Mouse (Mus musculus): ENCODE data around the gene Sytl1. TPM values are rescaled to one million over a fixed set of nuclear protein-coding genes. Genes with fewer than 3 reads are reported as not detected.

Gene Sytl1
- polyA plus RNA-seq, 1 experiment from 2014 or later = 4.0 TPM

DNA sequence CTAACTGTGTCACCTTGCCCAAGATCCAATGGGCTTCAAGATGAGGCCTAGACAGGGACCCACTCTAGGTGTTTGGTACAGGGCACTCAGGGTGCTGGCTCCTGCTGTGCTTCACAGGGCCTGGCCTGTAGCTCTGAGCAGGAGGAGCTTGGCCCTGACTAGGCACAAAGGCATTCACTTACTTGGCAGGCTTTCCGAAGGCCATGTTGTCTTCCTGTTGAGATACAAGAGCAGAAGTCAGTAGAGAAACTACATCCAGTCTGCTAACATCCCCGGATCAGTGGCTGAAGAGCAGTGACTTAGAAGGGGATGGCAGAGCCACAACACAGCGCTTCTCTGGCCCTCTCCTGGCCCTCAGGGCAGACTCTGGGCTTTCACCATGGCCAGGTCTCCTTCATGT is 6.7 kb upstream of the Sytl1 start:
- H3K27ac ChIP-seq (ENCODE audit: low read length) = no peak overlapping the region
- WGBS = 94% methylated on average over 3 of the region's 3 CpGs
- H3K4me2 ChIP-seq (ENCODE audit: low read depth, low read length) = no peak overlapping the region
- no peak overlapping the region for H3K9ac ChIP-seq (ENCODE audit: low read depth, low read length)
- peaks cover 21% of the 10 kb centered on the region for H3K36me3 ChIP-seq (ENCODE audit: control insufficient read depth, insufficient read depth, low read length)
- H3K27me3 ChIP-seq (replicated peaks; ENCODE audit: control insufficient read depth, insufficient read depth, low read length) = no peaks in the 10 kb centered on the region
- H3K4me1 ChIP-seq (ENCODE audit: control insufficient read depth, insufficient read depth, low read length) = no peaks in the 10 kb centered on the region
- no peaks in the 10 kb centered on the region for H3K9me3 ChIP-seq (ENCODE audit: control insufficient read depth, low read length)
- H3K4me3 ChIP-seq (ENCODE audit: low read length) = no peak overlapping the region
- no peak for ATAC-seq

DNA sequence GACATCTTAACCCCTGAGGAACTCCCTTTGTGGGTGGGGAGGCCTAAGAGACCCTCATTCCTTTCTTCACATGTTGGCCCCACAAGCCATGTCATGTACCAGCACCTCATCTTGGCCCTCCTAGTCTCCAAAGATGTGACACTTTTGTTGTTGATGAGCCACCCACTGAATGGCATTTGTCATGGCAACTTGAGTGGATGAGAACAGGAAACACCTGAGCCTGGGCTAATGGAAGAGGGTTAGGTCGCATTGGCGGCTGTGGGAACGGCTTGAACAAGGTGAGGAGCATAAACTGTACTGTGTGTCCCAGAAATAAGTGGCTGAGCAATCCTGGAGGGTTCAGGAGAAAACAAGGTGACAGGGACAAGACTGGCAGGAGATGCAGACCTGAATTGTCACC is 6.0 kb upstream of the Sytl1 start:
- Histone ChIP-seq H3K4me2 (ENCODE audit: low read depth, low read length) (no peak overlapping the region), H3K9ac (ENCODE audit: low read depth, low read length) (no peak overlapping the region), H3K27me3 (replicated peaks; ENCODE audit: control insufficient read depth, insufficient read depth, low read length) (no peaks in the 10 kb centered on the region), H3K9me3 (ENCODE audit: control insufficient read depth, low read length) (no peaks in the 10 kb centered on the region), H3K4me3 (ENCODE audit: low read length) (no peak overlapping the region), H3K4me1 (ENCODE audit: control insufficient read depth, insufficient read depth, low read length) (no peaks in the 10 kb centered on the region), H3K27ac (ENCODE audit: low read length) (no peak overlapping the region), H3K36me3 (ENCODE audit: control insufficient read depth, insufficient read depth, low read length) (peaks cover 22% of the 10 kb centered on the region)
- no peak for ATAC-seq
- 94% methylated on average over 3 of the region's 3 CpGs for WGBS

DNA sequence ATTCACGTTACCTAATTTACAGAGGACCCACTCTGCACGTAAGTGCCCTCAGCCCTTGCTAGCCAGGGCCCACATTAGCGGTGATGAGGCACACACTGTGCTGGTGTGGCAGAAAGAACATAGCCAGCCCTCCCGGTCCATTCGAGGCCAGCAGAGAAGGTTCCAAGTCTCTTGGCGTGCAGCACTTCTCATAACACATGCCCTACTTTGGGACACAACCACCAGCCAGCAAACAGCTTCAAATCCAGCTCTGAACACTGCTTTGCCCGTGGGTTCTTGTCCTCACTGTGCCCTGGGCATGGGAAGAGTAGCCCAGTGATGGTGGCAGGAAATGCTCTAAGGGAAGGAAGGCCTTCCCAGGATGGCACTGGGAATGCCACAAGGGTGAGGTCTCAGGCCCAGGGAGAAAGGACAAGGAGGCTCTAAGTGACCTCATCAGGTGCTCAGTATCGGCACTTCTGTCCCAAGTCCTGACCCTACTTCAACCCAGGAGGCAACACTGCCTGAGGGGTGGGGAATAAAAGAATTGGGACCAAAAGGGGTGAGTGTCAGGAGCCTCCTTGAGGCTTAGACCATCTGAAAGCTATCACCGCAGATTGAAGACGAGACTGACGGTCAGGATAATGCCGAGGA is 3.5 kb upstream of the Sytl1 start:
- Histone ChIP-seq H3K9ac (ENCODE audit: low read depth, low read length) (no peak overlapping the region), H3K4me1 (ENCODE audit: control insufficient read depth, insufficient read depth, low read length) (no peaks in the 10 kb centered on the region), H3K27ac (ENCODE audit: low read length) (no peak overlapping the region), H3K4me2 (ENCODE audit: low read depth, low read length) (no peak overlapping the region), H3K9me3 (ENCODE audit: control insufficient read depth, low read length) (no peaks in the 10 kb centered on the region), H3K4me3 (ENCODE audit: low read length) (no peak overlapping the region), H3K36me3 (ENCODE audit: control insufficient read depth, insufficient read depth, low read length) (peaks cover 22% of the 10 kb centered on the region), H3K27me3 (replicated peaks; ENCODE audit: control insufficient read depth, insufficient read depth, low read length) (no peaks in the 10 kb centered on the region)
- 94% methylated on average over 12 of the region's 12 CpGs for WGBS
- ATAC-seq = no peak

DNA sequence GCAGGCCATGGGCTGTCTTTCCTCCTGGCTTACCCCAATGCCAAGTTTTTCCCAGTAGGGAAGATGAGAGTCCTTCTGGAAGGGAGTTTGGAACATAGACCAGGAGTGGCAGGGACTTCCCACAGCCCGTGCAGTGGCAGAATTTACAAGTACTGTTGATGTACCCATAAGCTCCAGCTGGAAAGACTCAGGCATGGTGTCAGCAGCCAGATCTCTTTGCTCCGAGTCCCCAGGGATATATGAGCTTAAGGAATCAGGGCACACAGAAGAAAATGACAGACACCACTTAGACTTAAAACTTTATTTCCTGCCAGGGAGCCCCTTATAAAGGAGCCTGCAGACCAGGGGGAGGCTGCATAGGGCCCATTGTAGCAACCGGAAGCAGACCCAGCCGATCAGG is 2.8 kb upstream of the Sytl1 start:
- H3K9ac ChIP-seq (ENCODE audit: low read depth, low read length) = no peak overlapping the region
- no peaks in the 10 kb centered on the region for H3K9me3 ChIP-seq (ENCODE audit: control insufficient read depth, low read length)
- ATAC-seq = no peak
- no peak overlapping the region for H3K4me3 ChIP-seq (ENCODE audit: low read length)
- H3K4me1 ChIP-seq (ENCODE audit: control insufficient read depth, insufficient read depth, low read length) = no peaks in the 10 kb centered on the region
- H3K4me2 ChIP-seq (ENCODE audit: low read depth, low read length) = no peak overlapping the region
- H3K27ac ChIP-seq (ENCODE audit: low read length) = no peak overlapping the region
- peaks cover 22% of the 10 kb centered on the region for H3K36me3 ChIP-seq (ENCODE audit: control insufficient read depth, insufficient read depth, low read length)
- WGBS = 81% methylated on average over 4 of the region's 4 CpGs
- H3K27me3 ChIP-seq (replicated peaks; ENCODE audit: control insufficient read depth, insufficient read depth, low read length) = no peaks in the 10 kb centered on the region

DNA sequence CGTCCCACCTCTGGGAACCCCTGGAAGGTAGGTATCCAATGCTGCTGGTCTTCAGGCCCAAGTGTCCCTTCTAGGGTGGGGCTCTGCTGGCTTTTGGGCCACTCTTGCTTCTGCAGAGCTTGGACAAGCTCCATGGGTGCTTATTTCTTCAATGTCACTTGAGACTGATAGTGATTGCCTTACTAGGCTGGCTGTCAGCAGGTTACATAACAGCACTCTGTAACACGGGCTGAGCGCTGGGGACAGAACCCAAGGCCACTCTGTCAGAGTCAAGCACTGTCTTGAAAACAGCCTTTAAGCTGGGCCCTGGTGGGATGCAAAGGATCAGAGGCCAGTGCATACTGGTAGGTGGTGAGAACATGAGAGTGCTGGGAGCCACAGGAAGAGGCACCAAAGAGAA is 2.4 kb upstream of the Sytl1 start:
- no peak overlapping the region for H3K4me3 ChIP-seq (ENCODE audit: low read length)
- WGBS = 93% methylated on average over 3 of the region's 3 CpGs
- peaks cover 22% of the 10 kb centered on the region for H3K36me3 ChIP-seq (ENCODE audit: control insufficient read depth, insufficient read depth, low read length)

DNA sequence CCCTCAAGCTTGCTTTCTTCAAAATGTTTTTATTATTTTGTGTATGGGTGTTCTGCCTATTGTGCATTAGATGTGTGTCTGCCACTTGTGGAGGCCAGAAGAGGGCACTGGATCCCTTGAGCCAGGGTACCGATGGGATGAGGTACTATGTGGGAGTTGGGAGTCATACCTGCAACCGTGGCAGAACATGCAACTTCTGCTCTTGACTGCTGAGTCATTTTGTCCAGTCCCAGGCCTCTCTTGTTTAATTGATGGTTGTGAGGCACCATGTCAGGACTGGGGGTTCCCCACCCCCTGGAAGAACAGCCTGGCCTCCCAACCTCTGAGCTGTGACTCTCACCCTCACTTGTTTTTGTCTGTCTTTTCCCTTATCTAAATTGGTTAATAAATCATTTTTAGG is 1.6 kb upstream of the Sytl1 start:
- Histone ChIP-seq H3K27ac (ENCODE audit: low read length) (no peak overlapping the region), H3K36me3 (ENCODE audit: control insufficient read depth, insufficient read depth, low read length) (peaks cover 19% of the 10 kb centered on the region), H3K4me2 (ENCODE audit: low read depth, low read length) (no peak overlapping the region), H3K9me3 (ENCODE audit: control insufficient read depth, low read length) (no peaks in the 10 kb centered on the region), H3K4me3 (ENCODE audit: low read length) (no peak overlapping the region), H3K4me1 (ENCODE audit: control insufficient read depth, insufficient read depth, low read length) (no peaks in the 10 kb centered on the region), H3K27me3 (replicated peaks; ENCODE audit: control insufficient read depth, insufficient read depth, low read length) (no peaks in the 10 kb centered on the region), H3K9ac (ENCODE audit: low read depth, low read length) (no peak overlapping the region)
- WGBS = 95% methylated on average over 2 of the region's 2 CpGs
- no peak for ATAC-seq

More for the DNA sequence above, 2.4 kb upstream of the Sytl1 start:
- Histone ChIP-seq H3K27ac (ENCODE audit: low read length) (no peak overlapping the region), H3K4me2 (ENCODE audit: low read depth, low read length) (no peak overlapping the region), H3K9me3 (ENCODE audit: control insufficient read depth, low read length) (no peaks in the 10 kb centered on the region), H3K9ac (ENCODE audit: low read depth, low read length) (no peak overlapping the region), H3K4me1 (ENCODE audit: control insufficient read depth, insufficient read depth, low read length) (no peaks in the 10 kb centered on the region), H3K27me3 (replicated peaks; ENCODE audit: control insufficient read depth, insufficient read depth, low read length) (no peaks in the 10 kb centered on the region)
- no peak for ATAC-seq

DNA sequence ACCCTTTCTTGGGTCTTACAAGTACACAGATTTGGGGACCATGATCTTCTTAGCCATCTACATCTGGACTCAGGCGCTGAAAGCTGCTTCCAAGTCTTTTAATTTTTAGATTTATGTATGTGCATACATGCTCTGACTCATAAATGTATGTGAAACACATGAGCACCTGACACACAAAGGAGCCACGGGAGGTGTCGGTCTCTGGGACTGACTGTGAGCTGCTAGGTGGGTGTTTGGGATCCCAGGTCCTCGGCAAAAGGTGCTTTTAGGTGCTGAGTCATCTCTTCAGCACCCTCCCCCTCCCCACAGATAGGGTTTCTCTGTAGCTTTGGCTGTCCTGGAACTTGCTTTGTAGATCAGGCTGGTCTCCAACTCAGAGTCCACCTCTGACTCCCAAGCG is 843 bp upstream of the Sytl1 start:
- ATAC-seq = no peak
- Histone ChIP-seq H3K27me3 (replicated peaks; ENCODE audit: control insufficient read depth, insufficient read depth, low read length) (no peaks in the 10 kb centered on the region), H3K9me3 (ENCODE audit: control insufficient read depth, low read length) (no peaks in the 10 kb centered on the region), H3K36me3 (ENCODE audit: control insufficient read depth, insufficient read depth, low read length) (peaks cover 19% of the 10 kb centered on the region), H3K4me2 (ENCODE audit: low read depth, low read length) (no peak overlapping the region), H3K4me3 (ENCODE audit: low read length) (no peak overlapping the region), H3K9ac (ENCODE audit: low read depth, low read length) (no peak overlapping the region), H3K4me1 (ENCODE audit: control insufficient read depth, insufficient read depth, low read length) (no peaks in the 10 kb centered on the region), H3K27ac (ENCODE audit: low read length) (no peak overlapping the region)
- WGBS = 91% methylated on average over 5 of the region's 5 CpGs

DNA sequence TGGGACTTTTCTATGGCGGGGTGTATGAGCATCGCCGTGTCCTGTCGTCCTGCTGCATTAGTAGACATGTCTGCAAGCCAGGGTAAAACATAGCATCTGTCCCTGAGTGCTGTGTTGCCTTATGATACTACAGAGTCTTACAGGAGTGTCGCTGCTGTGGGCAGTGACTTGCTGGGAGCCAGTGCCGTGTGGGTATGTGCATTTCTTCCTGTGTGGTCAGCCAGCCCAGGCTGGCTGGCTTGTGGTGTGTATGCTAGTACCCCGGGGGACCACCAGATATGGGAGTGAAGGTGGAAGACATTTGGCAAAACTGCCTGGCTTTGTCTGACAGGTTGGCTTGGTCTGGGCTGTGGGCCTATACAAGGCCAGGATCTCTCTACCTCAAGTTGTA is 543 bp downstream of the Sytl1 start:
- Histone ChIP-seq H3K9ac (ENCODE audit: low read depth, low read length) (no peak overlapping the region), H3K27ac (ENCODE audit: low read length) (no peak overlapping the region)
- no peak for ATAC-seq

DNA sequence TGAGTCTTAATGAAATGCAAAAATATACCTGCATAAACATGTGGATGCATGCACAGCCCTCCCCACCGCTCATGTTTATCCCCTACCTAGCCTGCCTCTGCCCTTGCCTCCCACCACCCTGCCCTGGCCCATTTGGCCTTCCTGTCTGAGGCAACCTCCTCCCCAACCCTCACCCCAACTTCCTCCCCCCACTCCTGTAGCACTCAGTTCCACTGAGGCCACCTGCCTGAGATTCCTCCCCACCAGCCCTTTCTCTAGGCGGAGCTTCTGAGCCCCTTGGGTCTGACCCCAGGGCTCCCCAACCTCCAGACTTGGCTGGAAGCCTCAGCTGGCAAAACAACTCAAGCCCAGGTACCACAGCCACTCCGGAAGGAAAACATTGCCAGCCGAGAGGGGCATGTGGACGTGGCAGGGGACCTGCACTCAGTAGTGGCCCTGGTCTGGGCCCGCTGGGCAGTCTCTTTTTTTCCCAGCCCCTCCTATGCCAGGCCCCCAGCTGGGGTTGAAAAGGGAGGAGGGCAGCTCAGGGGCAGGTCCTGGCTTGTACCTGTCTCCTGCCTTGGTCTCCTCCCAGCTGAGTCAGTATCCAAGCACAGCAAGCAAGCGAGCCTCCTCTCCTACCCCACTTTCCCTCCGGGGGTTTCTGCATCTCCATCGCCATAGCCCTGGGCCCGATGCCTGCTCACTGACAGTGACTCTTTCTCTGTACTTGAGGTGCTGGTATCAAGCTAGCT is 1.1 kb downstream of the Sytl1 start:
- H3K4me1 ChIP-seq (ENCODE audit: control insufficient read depth, insufficient read depth, low read length) = peaks cover 8% of the 10 kb centered on the region
- peaks cover 19% of the 10 kb centered on the region for H3K36me3 ChIP-seq (ENCODE audit: control insufficient read depth, insufficient read depth, low read length)
- H3K4me2 ChIP-seq (ENCODE audit: low read depth, low read length) = no peak overlapping the region
- H3K9ac ChIP-seq (ENCODE audit: low read depth, low read length) = no peak overlapping the region
- no peaks in the 10 kb centered on the region for H3K27me3 ChIP-seq (replicated peaks; ENCODE audit: control insufficient read depth, insufficient read depth, low read length)
- H3K9me3 ChIP-seq (ENCODE audit: control insufficient read depth, low read length) = no peaks in the 10 kb centered on the region
- 54% methylated on average over 10 of the region's 10 CpGs for WGBS
- no peak overlapping the region for H3K27ac ChIP-seq (ENCODE audit: low read length)
- no peak for ATAC-seq
- no peak overlapping the region for H3K4me3 ChIP-seq (ENCODE audit: low read length)

More for the DNA sequence above, 543 bp downstream of the Sytl1 start:
- Histone ChIP-seq H3K27me3 (replicated peaks; ENCODE audit: control insufficient read depth, insufficient read depth, low read length) (no peaks in the 10 kb centered on the region), H3K4me3 (ENCODE audit: low read length) (no peak overlapping the region; the same call in 1 of the 2 replicates), H3K36me3 (ENCODE audit: control insufficient read depth, insufficient read depth, low read length) (peaks cover 19% of the 10 kb centered on the region), H3K9me3 (ENCODE audit: control insufficient read depth, low read length) (no peaks in the 10 kb centered on the region), H3K4me2 (ENCODE audit: low read depth, low read length) (no peak overlapping the region), H3K4me1 (ENCODE audit: control insufficient read depth, insufficient read depth, low read length) (peaks cover 7% of the 10 kb centered on the region)
- WGBS = 76% methylated on average over 7 of the region's 7 CpGs

All from intestine, embryonic 16.5 days (tissue).